Mouse (Mus musculus) naive thymus-derived CD4-positive, alpha-beta T cell, adult 2 months (primary cell): ENCODE measurements around the gene Methig1.
A peak's percentile ranks its signal among the peaks of the same experiment; 100 is the strongest.
"Not testable (repeated sequence)": the region's sequence is repeated elsewhere in the genome, so short reads cannot be mapped to it uniquely, and the experiment has no call there.

Source experiments
- DNase-seq: peaks from one replicate; pipeline ENCODE4 v3.0.0-alpha.2; 2011; ENCODE audit warnings: low read depth

The Methig1 gene

DNA sequence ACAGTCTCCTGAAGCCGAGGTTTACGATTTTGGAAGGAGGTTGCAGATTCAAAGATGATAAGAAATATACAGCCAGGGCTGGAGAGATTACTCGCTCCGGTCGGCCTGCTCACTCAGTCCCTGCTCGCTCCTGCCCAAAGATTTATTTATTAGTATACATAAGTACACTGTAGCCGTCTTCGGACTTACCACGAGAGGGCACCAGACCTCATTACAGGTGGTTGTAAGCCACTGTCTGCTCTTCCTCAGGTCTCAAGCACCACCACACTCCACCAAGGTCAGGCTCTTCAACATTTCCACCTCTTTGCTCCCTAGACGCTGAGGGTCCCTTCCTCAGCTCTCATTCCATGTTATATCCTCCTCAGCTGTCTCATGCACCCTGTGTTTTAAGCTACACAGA is 15.1 kb upstream of the Methig1 start:
- peak; percentile 69 for DNase-seq

DNA sequence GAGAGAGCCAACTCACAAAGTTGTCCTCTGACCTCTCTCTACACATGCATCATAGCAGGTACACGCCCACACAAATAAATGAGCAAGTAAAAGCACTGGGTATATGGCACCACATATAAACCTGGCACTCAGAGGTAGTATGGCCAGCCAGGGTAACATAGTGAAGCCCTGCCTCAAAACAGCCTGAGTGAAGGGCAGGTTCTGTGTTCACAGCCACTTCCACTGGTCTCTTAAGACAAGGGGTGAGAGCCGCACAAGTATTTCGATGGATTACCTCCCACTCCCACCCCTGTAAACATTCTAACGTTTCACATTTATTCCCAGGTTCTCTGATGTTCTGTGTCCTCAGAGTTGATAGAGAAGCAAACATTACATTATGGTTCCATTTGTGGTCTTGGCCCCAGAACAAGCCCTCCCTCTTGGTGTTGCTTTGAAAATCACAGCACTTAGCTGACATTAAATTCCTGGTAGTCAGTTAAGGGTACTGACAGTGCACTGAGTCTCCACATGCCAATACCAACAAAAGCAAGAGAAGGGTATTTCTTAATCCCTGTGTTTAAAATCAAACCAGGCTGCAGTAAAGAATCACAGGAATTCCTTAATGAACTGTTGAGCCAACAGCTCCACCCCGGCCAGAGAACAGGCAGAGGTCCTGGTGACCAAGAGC is 11.5 kb upstream of the Methig1 start:
- not testable (repeated sequence) for DNase-seq

DNA sequence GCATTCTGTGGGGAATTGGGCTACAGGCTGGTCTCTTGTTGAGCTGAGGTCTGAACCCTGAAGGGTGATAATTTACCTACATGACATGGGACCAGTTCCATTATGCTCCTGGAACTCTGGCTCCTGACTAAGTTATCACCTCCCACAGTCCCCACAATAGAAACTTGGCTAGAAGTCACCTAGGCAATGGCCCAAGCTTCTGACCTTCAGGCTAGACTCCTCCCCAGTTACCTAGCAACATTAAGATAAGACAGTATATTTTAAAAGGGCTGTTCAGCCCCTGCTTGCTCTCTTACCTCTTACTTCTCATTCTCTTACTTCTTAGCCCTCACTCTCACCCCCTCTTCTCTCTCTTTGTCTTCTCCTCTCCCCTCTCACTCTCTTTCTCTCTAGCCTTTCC is 7.5 kb upstream of the Methig1 start:
- DNase-seq, result no peak

DNA sequence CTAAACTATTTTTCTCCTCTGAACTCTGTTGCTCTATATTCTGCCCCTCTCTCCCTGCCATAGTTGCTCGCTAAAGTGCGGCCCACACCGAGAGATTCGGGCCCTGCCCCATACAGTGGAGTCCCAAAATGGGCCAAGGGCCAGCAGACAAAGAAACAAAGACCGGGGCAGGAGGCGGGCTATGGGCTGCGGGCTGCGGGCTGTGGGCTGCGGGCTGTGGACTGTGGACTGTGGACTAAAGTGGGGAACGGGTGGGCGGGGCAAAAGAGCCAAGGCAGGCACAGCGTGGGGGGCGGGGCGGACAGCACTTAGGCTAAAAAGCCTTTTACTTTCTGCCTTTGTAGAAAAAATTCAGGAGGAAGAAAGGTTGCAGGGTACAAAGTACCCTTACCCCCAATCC is 6.2 kb upstream of the Methig1 start:
- no peak for DNase-seq

DNA sequence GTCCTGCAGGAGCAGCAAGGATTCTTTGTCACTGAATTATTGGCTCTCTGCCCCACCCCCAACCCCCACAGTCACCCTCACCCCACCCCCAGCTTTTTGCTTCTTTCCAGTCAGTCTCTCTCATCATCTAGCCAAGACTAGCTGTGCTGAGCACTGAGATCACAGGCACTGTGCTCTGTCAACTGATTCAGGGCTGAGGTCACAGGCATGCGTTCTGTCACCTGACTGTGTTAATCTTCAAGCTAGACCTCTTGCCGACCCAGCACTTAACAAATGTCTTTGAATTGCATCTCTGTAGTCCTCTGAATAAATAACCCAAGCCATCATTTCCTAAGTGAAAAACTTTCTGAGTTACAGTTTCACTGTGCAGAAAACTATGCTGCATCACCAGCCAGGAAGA is 3.5 kb upstream of the Methig1 start:
- no peak for DNase-seq

DNA sequence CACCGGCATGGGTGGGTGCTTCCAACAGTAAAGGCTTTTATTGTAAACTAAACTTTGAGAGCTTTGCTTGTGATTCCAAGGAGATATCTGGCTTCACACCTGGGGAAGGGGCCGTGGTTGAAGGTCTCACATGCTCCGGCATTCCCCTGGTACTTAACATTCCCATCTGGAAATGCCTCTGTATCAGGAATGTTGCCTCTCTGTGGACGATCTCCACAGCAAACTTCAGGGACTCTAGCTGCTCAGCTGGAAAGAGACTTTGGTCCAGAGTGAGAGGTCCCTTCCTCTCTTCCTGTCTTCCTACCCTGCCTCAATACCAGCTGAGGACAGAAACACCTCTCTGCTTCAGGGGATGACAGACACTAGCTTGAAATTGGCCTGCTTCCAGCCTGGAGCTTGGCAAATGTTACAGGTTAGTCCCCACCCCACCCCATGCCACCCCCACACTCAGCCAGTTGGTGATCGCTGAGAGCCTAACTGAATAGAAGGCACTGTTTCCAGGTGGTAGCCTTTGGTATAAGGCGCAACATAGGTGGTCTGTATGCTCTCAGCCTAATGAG is 1.4 kb upstream of the Methig1 start:
- DNase-seq, result no peak

DNA sequence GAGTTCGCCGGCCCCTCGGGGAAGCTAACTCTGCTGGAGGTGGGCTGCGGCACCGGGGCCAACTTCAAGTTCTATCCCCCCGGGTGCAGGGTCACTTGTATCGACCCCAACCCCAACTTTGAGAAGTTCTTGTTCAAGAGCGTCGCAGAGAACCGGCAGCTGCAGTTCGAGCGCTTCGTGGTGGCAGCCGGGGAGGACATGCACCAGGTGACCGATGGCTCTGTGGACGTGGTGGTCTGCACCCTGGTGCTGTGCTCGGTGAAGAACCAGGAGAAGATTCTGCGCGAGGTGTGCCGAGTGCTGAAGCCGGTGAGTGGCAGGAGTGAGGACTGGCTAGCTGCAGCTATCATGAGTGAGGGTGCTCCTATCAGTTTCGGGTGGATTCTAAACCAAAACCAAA is 450 bp downstream of the Methig1 start:
- not testable (repeated sequence) for DNase-seq

DNA sequence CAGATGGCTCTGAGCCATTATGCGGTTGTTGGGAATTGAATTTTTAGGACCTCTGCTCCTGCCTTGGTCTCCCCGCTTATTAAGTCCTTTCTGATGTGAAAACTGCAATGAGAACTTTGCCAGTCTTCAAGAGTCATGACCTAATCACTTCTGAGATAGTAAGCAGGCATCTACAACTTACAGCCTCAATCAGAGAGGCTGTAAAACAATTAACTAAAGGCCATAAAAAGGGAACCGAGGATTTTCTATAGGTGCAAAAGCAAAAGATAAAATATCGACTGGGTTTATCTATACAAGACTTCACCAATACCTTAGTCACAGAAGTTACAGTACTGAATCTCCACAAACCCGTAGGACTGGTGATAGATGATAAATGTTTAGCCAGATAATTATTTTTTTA is 2.9 kb downstream of the Methig1 start:
- no peak for DNase-seq

DNA sequence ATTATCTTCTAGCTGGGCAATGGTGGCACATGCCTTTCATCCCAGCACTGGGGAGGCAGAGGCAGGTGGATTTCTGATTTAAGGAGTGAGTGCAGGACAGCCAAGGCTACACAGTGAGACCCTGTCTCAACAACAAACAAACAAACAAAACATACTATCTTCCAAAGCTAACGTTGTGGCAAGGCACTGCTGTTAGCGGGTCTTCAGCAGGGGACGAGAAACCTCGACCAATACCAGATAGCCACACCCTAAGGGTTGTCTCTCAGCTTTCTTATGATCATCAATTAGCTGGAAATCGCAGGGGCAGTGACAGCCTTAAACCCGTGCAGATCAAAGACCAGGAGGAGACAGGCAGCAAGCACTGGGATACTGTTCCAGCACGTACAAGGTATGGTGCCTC is 11.3 kb downstream of the Methig1 start, which contains the start of gene Higd1c:
Higd1c (plus strand) TSS at position 301 of the 400 bp plus-strand sequence.
- no peak for DNase-seq

DNA sequence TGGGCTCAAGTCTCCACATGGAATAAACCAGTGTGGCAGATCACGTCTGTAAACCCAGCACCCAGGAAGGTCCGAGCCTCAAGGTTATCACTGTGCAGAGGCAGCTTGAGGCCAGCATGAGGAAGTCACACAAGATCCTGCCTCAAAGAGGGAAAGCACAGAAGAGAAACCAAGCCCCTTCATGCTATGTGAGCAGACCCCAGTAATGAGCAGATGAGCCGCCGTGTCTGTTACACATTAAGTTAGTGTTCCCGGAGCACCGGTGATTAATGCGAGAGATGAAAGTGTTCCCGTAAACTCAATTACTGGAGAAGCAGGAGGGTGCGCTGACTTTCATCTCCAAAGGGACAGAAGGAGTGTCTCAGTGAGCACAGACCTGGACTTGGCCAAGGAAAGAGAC is 13.0 kb downstream of the Methig1 start:
- DNase-seq, result not testable (repeated sequence)

DNA sequence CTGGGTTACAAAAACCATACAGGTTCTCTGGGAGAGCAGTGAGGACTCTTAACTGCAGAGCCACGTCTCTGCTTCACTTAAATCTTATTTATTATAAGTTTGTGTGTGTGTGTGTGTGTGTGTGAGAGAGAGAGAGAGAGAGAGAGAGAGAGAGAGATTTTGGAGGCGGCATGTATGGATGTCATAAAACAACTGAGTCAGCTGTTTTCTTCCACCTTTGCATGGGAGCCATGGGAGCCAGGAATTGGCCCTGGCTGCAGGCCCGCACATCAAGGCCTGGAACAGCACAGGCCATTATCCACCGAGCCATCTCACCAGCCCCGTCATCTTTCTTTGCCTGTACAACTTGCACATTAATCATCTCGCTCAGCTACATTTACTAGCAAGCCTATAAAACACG is 14.2 kb downstream of the Methig1 start:
- DNase-seq, result no peak

DNA sequence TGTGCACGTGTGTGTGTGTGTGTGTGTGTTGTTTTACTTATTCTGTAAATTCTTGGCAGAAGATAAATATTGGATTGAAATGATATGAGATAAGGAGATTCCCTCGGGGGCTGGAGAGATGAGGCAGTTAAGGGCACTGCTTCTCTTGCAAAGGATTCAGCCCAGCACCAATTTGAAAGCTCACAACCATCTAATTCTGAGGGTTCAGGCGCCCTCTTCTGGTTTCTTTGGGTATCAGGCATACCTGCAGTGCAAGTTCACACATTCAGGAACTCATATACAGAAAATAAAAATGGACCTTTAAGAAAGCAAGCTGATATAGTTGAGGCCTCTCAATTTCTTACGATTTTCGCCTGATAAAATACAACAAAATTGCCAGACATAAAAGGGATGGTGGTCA is 22.1 kb downstream of the Methig1 start:
- DNase-seq, result peak; percentile 53

DNA sequence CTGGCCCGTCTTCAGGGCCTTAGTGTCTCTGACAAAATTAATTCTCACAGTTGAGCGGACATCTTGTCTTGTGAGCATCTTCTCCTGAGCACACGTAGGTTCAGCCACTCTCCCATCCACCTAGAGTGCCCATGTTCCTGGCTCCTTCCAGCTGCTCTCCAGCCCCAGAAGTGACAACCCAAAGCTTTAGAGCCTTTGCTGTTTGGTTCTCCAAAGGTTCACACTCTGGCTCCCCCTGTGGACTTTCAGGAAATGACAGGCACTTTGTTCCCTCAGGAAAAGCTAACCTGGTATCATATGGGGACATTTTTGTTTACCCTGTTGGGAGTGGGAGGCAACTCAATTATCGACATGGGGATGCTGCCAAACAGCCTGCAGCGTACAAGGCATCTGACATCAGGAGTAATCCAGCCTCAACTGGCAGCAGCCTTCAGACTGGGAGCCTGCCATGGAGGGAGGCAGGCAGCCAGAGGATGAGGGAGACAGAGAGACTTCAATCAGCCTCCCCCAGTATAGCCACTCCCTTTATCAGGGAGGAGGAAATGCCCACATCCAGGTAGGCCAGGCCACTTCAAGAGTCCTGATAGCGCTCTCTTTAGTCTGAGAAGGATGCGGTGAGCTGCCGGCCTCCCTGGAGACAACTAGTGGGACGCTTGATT is 25.0 kb downstream of the Methig1 start:
- not testable (repeated sequence) for DNase-seq

DNA sequence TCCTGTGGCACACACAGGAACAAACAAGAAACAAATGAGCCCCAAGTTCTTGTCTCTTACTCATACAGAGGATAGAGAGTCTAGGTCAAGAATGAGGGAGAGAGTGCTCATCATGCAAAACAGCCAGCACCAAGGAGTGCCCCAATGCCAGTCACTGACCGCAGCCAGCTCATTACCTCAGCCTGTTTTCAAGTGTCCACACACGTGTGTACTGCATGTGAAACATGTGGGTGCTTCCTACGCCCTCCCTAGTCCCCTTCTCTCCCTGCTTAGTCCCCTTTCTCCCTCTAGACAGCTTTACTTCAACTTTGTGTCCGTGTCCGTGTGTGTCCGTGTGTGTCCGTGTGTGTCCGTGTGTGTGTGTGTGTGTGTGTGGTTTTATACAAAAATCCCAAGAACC is 26.7 kb downstream of the Methig1 start:
- no peak for DNase-seq

DNA sequence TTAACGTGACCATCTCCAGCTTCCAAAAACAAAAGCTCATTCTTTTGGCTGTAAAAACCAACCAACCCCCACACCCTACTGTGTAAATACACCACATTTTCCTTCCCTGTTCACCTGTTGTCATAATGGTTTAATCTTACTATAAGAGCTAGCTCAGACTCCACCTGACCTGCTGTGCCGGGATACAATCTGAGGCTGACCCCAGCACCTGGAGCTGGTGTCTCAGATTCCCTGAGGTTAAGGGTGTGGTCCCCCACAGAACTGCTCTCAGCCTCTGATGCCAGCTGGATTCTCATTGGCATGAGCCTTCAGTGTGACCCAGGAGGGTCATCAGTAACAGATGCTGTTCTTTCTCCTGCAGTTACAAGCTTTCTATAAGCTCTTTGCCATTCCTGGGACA is 27.2 kb downstream of the Methig1 start:
- no peak for DNase-seq

DNA sequence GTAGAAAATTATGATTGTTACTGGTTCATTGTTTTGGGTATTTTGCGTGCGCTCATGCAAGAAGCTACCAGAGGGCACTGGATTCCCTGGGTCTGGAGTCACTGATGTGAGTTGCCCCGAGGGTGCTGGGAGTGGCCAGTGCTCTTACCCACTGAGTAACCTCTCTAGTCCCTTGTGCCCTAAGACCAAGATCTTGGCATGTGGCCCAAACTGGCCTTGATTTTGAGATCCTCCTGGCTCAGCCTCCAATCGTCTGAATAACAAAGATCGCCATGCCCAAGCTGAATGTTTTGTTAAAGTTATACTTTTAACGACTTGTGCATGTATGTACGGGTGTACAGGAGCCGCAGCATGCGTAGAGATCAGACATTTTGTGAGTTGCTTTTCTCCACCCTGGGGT is 32.8 kb downstream of the Methig1 start:
- no peak for DNase-seq

DNA sequence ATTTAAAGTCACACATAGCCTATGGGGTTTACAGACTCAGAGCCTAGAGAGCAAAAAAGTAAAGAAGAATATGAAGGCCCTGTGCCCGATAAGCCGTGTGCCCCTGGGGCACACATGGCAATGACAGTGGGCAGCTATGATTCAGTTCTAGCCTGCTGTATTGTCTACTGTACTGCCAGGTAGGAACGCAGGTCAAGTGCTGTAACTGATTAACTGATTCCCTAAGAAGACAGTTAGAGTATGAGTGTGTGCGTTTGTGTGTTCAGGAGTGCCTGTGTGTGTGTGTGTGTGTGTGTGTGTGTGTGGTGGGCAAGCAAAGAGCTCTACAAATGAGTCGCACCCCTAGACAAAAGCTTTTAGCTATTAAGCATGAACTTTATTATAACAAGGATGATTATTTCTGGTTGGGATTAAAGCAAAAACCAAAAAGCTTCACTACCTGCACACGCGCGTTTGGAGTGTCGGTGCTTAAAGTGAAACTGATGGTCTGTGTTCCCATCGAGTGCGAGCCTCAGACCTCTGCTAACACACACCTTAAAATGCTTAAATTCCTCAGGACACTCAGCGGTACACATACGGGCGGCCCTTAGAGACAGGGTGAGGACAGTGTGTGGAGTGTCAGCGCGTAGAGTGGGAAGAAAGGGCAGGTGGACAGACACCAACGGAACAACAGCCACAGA is 34.7 kb downstream of the Methig1 start:
- no peak for DNase-seq

DNA sequence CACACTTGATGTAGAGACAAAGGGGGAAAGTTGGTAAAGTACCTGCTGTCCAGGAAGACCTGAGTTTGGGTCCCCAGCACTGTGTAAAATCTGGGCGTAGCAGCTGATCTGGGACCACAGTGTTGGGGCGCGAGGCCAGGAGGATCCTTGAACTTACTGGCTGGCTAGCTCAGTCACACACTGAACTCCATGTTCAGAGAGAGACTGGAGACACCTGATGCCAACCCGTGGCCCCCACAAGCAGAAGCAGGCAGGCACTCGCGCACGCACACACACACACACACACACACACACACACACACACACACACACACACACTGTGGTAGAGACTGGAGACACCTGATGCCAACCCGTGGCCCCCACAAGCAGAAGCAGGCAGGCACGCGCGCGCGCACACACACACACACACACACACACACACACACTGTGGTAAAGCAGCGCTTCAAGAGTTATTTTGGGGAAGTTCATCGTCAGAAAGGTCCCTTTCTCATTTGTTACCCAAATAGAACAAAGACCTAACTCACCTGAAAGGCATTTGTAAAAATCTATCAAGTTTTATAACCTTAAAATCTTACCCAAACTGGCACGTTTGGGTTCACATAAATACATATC is 35.4 kb downstream of the Methig1 start:
- no peak for DNase-seq

DNA sequence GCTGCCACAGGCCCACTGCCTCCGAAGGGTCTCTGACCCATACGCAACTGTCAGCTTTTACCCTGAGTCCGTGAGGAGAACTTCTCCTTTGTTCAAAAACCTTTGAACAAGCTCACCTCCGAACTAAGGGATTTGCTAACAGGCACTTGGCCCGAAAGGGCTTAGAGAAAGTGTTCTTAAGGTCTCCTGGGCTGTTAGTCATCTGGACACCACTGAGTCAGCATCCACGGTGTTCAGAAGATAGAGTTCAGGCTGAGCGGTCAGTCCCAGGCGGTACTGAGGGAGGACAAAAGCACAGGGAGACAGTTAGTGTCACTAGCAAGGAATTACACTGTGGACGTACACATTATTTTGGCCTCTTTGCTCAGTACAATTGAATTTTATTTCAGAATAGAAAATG is 35.9 kb downstream of the Methig1 start:
- no peak for DNase-seq

DNA sequence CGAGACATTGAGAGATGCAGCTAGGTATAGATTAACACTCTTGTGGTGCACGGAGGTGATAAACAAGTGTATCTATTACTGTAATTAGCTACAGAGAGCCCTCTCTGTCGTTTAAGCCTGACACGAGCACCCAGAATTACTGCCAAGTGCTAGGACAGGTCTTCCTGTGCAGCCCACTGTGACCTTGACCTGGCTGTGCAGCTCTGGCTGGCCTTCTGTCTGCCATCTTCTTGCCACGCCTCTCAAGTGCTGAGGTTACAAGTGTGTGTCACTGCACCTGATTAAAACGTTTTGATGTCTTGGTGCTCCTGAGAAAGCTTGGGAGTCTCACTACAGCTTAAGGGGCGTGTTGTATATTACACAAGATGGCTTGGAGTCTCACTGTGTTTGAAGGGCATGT is 38.1 kb downstream of the Methig1 start:
- no peak for DNase-seq

DNA sequence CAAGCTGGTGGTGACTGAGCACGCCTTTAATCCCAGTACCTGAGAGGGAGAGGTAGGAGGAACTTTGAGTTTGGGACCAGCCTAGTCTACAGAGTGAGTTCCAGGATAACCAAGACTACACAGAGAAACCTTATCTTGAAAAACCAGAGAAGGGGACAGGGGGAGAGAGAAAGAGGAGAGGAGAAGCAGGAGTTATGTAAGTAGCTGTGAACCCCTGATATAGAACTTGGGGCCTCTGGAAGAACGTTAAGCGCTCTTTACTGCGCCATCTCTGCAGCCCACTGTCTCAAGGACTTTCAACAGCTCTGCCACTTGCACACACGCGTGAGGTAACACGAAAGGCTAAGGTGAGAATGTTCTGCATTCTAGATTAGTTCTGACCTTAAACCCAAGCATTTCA is 38.6 kb downstream of the Methig1 start:
- no peak for DNase-seq

DNA sequence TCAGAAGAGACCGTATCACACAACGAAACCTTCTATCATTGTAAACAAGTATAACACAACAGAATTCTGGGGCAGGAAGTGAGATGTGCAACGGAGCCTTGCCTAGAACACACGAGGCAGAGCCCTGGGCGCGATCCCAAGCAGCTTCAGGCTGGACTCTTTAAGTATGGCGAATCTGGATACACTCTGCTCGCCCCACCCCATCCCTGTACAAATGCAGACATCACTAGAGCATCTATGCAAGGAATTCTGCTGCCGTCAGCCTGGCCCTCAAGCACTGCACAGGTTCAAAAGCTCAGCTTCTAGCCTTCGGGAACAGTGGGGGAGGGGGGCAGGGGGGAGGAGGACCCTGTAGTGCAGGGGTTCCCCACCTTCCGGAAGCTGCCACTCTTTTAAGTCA is 40.1 kb downstream of the Methig1 start:
- DNase-seq, result no peak

DNA sequence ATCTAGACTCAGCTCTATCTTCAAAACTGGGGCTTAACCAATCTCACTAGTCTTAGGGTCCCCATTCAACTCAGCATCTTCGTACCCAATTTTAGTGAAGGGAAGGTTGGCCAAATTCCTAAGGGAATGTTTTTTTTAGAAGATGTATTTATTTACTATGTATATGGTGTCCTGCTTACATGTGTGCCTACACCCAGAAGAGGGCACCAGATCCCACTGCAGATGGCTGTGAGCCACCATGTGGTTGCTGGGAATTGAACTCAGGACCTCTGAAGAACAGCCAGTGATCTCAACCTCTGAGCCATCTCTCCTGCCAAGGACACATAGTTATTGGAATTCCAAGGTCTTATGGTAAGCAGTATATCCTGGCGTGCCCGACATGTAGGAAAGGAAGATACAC is 42.6 kb downstream of the Methig1 start:
- no peak for DNase-seq
